Mouse (Mus musculus) adrenal gland, postnatal 25 days (tissue): ENCODE measurements around the gene BC048671. TPM values are rescaled to one million over a fixed set of nuclear protein-coding genes. Genes with fewer than 3 reads are reported as not detected.

Experiments used
- DNase-seq: peaks from one replicate; pipeline ENCODE4 v3.0.0; 2021; ENCODE audit warnings: mixed read lengths
- long read RNA-seq: library from polyadenylated mRNA; stranded (forward); transcript quantifications from one replicate; pipeline ENCODE4 v2.0.0, GENCODE M21; 2021
- total RNA-seq: library from RNA; stranded (reverse); gene quantifications from 2 replicates; pipeline ENCODE4 v1.2.3, GENCODE M21; 2021

BC048671 gene
- total RNA-seq: not detected in 2 replicates
- long read RNA-seq: 0 reads

- DNase-seq: no peak
Observed at GRCm38 (mm10) chr6:90300919-90301318, at the start of gene BC048671. BC048671 (plus strand) TSS chr6:90301219.

DNA sequence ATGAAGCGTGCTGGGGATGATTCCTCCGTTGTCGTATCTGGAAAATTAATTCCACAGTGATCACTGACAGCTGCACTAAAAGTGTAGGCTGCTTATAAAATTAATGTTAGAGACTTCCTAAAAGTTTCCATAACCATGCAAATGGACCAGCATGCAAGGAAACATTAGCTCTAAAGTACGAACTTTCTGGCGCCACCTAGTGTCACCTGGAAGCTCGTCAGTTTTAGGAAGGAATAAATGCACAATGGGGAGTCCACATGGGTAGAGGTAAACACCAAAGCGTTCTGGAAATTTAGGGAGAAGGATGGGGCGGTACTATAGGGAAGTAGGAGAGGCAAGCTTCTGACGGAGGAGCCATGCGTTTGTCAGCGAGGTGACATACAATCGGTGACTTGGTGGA is 12.8 kb upstream of the BC048671 start:
- DNase-seq: no peak

- no peak for DNase-seq
Observed at GRCm38 (mm10) chr6:90306315-90306975, 5.4 kb downstream of the BC048671 start.

- no peak for DNase-seq
Observed at GRCm38 (mm10) chr6:90308839-90309778, 8.1 kb downstream of the BC048671 start.

- no peak for DNase-seq
Observed at GRCm38 (mm10) chr6:90315961-90316360, 14.9 kb downstream of the BC048671 start.

- no peak for DNase-seq
Observed at GRCm38 (mm10) chr6:90317510-90318258, 16.7 kb downstream of the BC048671 start.

DNA sequence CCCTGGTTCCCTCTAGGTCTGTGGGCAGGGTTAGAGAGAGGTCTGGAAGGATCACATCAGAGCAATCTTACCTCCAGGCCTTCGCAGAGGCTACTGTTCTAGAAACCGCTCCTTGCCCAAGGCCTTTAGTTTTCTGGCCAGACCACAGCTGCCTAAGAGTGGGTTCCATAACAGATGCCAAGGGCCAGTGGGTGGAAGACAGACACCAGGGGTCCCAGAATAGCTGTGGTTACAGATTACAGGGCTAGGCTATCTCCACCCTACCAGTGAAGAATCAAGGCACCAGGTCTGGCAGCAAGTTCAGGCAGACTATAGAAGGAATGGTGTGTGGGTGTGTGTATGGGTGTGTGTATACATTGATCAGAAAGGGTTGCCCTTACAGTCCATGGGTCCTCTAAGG is 18.0 kb downstream of the BC048671 start:
- DNase-seq: no peak

GRCm38 (mm10) chr6:90319475-90320191 is 18.6 kb downstream of the BC048671 start:
- DNase-seq: no peak

GRCm38 (mm10) chr6:90320429-90320828 is 19.4 kb downstream of the BC048671 start:
- no peak for DNase-seq

DNA sequence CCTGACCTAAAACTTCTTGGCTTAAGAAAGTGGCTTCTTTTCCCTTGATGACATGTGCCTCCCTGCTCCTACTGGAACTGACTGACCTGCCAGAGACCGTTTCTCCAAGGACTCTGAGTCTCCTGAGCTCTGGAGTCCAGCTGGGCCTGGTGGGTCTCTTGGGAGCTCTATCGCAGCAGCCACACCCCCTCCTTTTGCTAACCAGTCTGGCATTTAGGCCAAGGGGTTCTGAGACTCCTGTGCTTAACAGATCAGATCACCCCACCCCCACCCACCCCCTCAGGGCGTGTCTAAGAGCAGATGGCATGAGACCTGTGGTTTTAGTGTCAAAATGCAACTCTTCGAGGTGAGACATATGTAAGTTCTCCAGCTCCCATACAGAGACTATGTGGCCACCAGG is 20.8 kb downstream of the BC048671 start:
- no peak for DNase-seq

- DNase-seq: no peak
Observed at GRCm38 (mm10) chr6:90324026-90324425, 23.0 kb downstream of the BC048671 start.

DNA sequence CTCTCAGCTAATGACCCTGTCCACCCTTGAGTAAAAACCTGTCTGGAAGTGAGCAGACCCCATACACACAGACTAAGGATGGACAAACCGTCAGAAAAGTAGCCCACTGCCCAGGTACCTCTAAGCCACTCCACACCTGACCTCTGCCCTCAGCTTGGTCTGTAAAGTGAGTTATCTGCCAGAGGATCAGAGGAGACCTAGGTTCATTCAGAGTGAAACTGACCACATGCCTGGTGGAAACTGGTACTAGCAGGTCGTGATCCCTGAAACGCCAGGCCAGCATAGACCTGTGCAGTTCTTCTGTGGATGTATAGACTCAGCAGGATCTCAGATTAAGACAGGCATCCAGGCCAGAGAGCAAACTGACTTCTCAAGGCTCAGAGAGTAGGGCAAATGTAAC is 23.4 kb downstream of the BC048671 start:
- DNase-seq: no peak

GRCm38 (mm10) chr6:90324991-90325390 is 24.0 kb downstream of the BC048671 start, which contains the start of gene Chst13:
Chst13 (minus strand) TSS chr6:90325185.
- peak; percentile 45 for DNase-seq

DNA sequence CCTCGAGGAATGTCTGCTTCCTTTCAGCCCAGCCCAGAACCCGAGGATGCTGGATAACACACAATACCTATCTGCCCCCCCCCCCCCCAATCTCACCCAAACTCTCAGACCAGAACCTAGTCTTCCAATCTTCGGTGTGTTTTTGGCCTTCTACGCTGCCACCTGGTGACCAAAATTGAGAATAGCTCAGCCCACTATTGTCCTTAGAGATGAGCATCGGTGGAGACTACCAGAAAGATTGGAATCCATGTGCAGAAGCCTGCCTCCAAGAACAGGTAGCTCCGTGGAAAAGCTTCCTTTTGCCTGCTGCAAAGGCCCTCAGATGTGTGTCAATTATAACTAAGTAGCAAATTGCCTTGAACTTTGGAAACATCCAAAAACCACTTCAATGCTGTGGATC is 26.7 kb downstream of the BC048671 start:
- DNase-seq: no peak

DNA sequence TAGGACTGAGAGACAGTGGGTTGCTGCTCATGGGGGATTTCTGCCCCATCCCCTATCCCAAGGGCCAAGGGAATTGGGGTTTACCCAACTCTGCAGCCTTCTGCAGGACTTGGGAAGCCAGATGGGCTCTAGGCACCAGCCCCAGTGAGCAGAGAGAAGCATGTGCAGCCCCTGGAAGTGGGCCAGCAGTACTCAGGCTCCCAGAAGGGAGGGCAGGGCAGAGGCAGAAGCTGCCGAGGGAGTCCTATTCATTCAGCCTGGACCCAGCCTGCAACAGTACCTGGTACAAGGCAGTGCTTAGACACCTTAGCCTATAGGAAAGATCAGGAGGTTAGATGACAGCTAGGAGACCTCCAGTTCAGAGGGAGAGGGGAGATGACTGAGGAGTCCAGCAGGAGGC is 28.9 kb downstream of the BC048671 start:
- DNase-seq: peak; percentile 30

GRCm38 (mm10) chr6:90332561-90333425 is 31.8 kb downstream of the BC048671 start, which contains the start of gene Uroc1:
Uroc1 (plus strand) TSS chr6:90333284.
- no peak for DNase-seq

DNA sequence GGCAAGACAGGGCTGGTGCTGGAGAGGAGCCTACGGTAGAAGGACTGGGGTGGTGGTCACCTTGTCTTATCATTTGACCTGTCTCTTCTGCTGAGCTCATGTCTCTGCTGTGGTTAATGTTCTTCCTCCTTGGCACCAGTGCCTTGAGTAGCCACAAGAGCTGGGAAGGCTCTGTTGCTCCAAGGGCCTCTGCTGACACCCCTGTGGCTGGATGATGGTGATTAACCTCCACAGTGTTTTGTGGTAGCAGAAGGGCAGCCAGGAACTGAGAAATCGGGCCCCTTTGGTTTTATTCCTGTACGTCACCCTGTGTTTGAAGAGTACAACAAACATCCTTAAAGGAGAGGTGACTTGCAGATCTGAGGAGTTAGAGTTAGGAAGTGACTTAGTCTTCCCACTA is 33.2 kb downstream of the BC048671 start:
- DNase-seq: no peak

- DNase-seq: no peak
Observed at GRCm38 (mm10) chr6:90342343-90342742, 41.3 kb downstream of the BC048671 start.

DNA sequence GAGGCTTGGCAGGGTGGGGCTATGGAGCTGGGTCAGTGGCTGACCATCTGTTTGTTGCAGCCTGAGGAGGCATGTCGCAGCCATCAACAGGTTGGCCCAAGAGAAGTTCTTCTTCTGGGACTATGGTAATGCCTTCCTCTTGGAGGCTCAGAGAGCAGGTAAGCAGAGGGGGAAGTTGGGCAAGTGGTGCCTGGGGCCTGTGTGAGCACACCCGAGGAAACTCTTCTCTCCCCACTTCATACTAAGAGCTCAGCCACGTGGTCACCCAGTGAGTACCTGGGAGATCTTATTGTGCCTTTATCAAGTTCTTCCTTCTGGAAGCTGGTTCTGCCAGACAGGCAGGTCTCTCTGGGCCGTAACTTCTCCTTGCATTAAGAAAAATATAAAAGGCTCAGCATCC is 46.2 kb downstream of the BC048671 start:
- no peak for DNase-seq

DNA sequence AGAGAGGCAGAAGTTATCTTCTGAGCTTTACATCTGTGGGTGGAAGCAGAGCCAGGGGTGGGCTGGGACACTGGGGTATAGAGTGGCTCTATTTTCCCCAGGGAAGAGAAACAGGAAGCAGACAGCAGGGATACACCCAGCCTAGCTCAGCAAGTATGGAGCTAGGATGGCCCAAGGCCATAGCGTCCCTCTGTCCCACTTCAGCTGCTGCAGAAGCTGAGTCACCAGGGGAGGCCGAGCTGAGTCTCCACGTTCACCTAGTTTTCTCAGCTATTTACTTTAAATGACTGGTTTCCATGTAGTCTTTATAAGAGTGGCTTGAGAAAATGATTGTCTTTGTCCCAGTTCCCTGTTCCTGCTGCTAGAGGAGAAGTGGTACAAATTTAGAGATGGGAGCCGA is 47.5 kb downstream of the BC048671 start:
- peak; percentile 20 for DNase-seq

- no peak for DNase-seq
Observed at GRCm38 (mm10) chr6:90350011-90350410, 49.0 kb downstream of the BC048671 start.
